Mouse (Mus musculus): ENCODE measurements around the gene Gstt3.

Gstt3 gene

GRCm38 (mm10) chr10:75780769-75781578 lies at the start of gene Gstt3, which contains the start of gene Gm20441:
Gene Gstt3, minus strand, starts transcription at chr10:75781414.
Gene Gm20441, minus strand, starts transcription at chr10:75780954.
- DNase-seq (ENCODE audit: extremely low spot score, low read depth, low spot score): no peak

GRCm38 (mm10) chr10:75830275-75830670 lies 49.1 kb upstream of the Gstt3 start:
- DNase-seq (ENCODE audit: extremely low spot score, low read depth, low spot score): no peak

- no peak for DNase-seq (ENCODE audit: extremely low spot score, low read depth, low spot score)
These were observed 48.5 kb upstream of the Gstt3 start for GRCm38 (mm10) chr10:75829529-75830274.

GRCm38 (mm10) chr10:75828500-75828931 lies 47.3 kb upstream of the Gstt3 start:
- no peak for DNase-seq (ENCODE audit: extremely low spot score, low read depth, low spot score)

- DNase-seq (ENCODE audit: extremely low spot score, low read depth, low spot score): no peak
These were observed 46.6 kb upstream of the Gstt3 start for GRCm38 (mm10) chr10:75827668-75828360.

- no peak for DNase-seq (ENCODE audit: extremely low spot score, low read depth, low spot score)
These were observed 43.3 kb upstream of the Gstt3 start for GRCm38 (mm10) chr10:75824530-75824929.

GRCm38 (mm10) chr10:75823782-75824181 lies 42.6 kb upstream of the Gstt3 start:
- no peak for DNase-seq (ENCODE audit: extremely low spot score, low read depth, low spot score)

- DNase-seq (ENCODE audit: extremely low spot score, low read depth, low spot score): no peak
These were observed 41.2 kb upstream of the Gstt3 start, which contains the start of gene Gstt4 for GRCm38 (mm10) chr10:75822443-75822842. Gene Gstt4, minus strand, starts transcription at chr10:75822543.

GRCm38 (mm10) chr10:75819882-75820281 lies 38.7 kb upstream of the Gstt3 start:
- no peak for DNase-seq (ENCODE audit: extremely low spot score, low read depth, low spot score)

GRCm38 (mm10) chr10:75818641-75819040 lies 37.4 kb upstream of the Gstt3 start:
- DNase-seq (ENCODE audit: extremely low spot score, low read depth, low spot score): no peak

GRCm38 (mm10) chr10:75804217-75804616 lies 23.0 kb upstream of the Gstt3 start:
- DNase-seq (ENCODE audit: extremely low spot score, low read depth, low spot score): no peak

- no peak for DNase-seq (ENCODE audit: extremely low spot score, low read depth, low spot score)
These were observed 17.0 kb upstream of the Gstt3 start, which contains the start of gene Gstt1 for GRCm38 (mm10) chr10:75798176-75798696. Gene Gstt1, minus strand, starts transcription at chr10:75798584.

- no peak for DNase-seq (ENCODE audit: extremely low spot score, low read depth, low spot score)
These were observed 16.5 kb upstream of the Gstt3 start for GRCm38 (mm10) chr10:75797619-75798175.

- DNase-seq (ENCODE audit: extremely low spot score, low read depth, low spot score): no peak
These were observed 15.7 kb upstream of the Gstt3 start for GRCm38 (mm10) chr10:75796731-75797516.

GRCm38 (mm10) chr10:75794880-75795279 lies 13.7 kb upstream of the Gstt3 start:
- DNase-seq (ENCODE audit: extremely low spot score, low read depth, low spot score): no peak

- DNase-seq (ENCODE audit: extremely low spot score, low read depth, low spot score): no peak
These were observed 9.6 kb upstream of the Gstt3 start for GRCm38 (mm10) chr10:75790773-75791172.

- no peak for DNase-seq (ENCODE audit: extremely low spot score, low read depth, low spot score)
These were observed 8.6 kb upstream of the Gstt3 start for GRCm38 (mm10) chr10:75789841-75790240.

GRCm38 (mm10) chr10:75789081-75789735 lies 8.0 kb upstream of the Gstt3 start:
- DNase-seq (ENCODE audit: extremely low spot score, low read depth, low spot score): no peak

- no peak for DNase-seq (ENCODE audit: extremely low spot score, low read depth, low spot score)
These were observed 7.1 kb upstream of the Gstt3 start for GRCm38 (mm10) chr10:75788277-75788676.

Measured in hindlimb bud, embryonic 11.5 days (tissue).